Mouse (Mus musculus) cerebellum, adult (tissue): Measurements from ENCODE around the gene Adamts4.
A peak's percentile ranks its signal among the peaks of the same experiment; 100 is the strongest.

Experiments used
- ATAC-seq: cut with Nextera tagmentation; 2 replicates; pipeline ENCODE4 v1.9.2; 2017; ENCODE audit warnings: mild to moderate bottlenecking, moderate library complexity, mixed read lengths; ENCODE audit not compliant: insufficient number of reproducible peaks, low FRiP score, low TSS enrichment

The Adamts4 gene

DNA sequence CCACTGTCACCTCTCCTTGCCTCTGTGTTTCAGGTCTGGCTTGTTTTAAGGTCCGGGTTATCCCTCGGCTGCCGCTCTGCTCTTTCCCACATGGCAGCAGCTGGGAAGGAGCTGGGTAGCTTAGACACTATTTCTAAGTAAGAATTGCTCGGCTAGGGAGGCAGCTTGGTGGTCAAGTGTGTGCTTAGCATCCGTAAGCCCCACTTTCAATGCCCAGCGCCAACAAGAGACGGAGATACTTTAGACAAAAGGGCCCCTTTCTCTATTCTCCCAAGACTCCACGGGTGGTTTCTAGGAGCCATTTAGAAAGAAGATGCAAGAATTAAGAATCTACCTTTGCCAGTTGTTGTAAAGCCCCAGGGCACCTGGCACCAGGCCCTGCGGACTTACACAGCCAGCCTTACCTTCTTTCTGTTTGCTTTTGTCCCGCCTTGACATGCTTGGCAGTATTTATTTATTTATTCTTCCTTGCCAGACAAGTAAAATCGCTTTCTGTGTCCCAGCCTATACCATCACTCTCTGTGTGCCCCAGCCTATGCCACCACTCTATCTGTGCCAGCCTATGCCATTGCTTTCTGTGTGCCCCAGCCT, 25.0 kb downstream of the Adamts4 start:
- no peak for ATAC-seq

DNA sequence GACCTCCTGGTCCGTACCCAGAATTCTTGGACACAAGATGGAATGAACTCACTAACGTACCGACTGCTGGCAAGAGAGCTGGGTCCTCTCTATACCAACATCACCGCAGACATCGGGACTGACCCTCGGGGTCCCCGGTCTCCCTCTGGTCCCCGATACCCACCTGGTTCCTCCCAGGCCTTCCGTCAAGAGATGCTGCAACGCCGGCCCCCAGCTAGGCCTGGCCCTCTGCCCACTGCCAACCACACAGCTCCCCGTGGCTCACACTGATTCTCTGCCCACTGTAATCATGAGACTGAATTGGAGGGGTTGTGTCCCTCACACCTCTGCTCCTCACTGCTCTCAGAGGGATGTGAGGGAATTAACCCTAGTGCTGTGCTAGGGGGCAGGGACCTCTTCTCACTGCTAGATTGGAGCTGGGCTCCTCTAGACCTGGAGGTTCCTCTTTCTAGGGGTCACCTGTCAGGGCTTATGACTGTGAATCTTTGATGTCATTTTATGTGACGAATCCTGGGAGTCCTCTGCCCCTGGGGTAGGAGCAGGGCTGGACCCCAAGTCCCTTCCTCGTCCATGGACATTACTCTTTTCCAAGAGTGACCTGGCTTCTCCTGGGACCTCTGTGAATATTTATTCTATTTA, 26.0 kb downstream of the Adamts4 start:
- no peak for ATAC-seq

DNA sequence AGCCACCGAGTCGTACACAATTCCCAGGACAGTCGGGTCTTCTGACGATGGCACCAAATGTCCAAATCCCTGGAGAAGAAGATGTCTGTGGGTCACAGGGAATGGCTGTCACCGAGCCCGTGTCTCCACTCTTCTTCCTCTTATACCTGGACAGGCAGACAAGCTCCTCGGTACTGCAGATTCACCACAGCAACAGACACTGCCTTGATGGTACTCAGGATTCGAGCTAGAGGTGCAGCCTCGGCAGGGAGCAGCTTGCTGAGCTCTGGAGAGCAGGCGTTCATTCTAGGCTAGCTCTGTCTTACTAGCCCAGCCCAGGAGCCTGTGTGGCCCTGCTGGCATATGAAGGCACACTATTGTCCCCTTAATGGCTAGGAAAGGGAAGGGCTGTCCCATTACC, 27.5 kb downstream of the Adamts4 start:
- ATAC-seq, result no peak

DNA sequence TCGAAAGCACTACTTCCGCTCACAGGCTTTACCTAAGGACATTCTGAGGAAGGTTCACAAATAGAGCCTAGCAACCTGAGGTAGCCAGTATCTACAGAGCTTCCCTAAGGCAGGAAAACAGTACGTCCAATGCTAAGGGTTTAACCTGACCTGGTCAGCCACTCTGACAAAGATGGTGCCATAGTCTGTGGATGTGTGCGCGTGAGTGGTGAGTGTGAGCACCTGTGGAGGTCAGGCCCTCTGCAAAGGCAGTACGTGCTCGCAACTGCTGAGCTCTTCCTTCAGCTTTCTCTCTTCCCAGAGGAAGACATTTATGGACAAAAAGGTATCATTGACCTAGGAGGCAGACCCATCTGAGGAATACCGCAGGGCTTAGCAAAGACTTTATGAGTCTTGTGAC, 28.2 kb downstream of the Adamts4 start:
- ATAC-seq, result no peak

DNA sequence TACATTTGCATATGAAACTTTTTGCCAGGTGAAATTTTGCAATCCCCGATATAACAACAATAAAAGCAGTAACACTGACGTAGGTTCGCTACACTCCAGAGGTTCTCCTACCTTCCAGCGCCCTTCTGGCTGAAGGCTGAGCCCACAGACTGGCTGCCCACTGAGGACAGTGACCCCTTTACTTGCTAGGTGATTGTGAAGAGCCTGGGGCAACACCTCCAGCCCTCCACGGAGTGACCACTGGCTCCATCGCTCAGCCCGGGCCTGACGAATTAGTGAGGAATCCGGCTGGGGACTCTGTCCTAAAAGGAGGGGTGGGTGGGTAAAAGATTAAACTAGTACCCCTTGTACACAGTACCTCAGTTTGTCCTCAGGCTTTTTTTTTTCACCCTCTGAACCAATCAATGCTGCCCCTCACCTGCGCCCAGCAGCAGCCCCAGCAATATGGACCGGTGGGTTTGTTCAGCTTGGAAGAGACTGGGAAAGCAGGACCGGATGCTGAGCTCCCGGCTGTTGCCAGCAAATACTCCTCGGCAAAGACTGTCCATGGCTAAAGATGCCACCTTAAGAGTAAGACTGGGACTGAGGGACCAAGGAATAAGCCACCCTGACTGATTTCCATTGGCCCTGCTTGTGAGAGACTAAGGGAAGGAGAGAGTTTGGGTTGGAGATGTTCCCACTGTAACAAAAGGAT, 28.9 kb downstream of the Adamts4 start:
- ATAC-seq, result no peak

DNA sequence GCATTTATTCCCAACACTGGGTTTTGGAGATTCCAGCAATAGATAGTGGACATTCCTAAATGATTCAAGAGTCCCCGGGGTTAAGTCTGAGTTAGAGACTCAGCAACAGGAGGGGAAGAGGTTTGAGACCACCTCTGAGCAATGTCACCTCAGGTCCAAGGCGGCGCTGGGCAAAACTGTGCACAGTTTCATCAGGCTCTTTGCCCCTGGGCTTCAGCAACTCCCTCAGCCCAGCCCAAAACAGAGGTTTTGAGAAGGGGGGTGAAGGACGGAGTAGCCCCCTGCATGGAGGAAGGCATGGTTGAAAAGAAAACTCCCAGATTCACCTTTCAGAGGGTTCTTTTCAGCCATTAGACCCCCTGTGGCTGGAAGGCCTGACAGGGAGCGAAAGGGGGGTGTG, 29.5 kb downstream of the Adamts4 start:
- no peak for ATAC-seq

DNA sequence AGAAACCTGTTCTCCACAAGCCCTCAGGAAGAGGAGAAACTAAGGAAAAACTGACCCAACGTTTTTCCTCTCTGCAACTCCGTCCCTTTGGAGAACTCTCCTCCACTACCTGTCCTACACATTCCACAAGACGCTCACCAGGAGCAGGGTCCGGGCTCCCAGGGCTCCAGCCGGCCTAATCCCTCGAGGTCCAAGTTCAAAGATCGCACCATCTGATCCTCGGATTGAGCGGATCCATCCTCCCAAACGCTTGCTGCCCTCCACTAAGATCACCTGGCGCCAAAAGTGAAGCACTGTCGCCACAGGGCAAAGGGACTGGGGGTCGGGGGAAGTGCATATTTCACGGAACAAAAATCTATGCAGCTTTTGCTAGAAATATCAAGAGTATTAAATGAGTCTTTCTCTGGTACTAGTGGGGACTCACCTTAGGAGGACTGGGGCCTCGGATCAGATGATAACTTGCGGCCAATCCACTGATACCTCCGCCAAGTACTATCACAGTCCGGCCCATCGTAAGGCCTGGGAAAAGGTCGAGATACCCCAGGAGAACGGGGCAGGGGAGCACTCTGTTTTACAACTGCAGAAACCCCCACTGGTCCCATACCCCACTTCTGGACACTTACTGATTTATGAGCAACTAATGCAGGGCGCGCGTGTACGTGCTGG, 30.2 kb downstream of the Adamts4 start:
- no peak for ATAC-seq

DNA sequence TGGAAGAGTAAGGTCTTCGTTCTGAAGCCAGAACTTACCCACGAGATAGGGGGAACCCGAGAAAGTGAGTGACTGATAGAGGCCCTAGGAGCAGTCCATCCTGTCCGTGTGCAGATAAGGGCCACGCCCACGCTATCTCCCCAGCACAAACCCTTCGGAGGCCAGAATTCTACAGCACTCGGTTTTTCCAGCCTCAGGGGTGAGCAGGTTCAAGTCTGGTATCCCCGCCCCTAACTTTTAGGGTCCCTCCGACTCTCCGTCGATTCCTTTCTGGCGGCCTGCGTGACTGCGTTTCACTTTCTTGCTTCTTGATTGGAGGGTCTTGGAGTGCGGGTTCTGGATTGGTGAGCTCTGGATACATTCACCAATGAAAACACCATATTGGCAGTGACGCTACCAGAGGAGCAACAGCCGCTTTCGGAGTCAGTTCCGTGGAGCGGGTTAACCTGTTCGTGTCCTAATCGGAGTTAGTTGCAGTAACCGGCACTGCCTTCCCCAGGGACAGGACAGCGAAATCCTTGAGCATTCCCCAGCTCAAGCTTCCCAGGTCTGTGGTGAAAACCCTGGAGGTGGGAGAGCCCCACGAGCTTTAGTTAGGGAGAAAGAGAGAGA, 30.8 kb downstream of the Adamts4 start, which contains the start of gene Ppox:
Gene Ppox, minus strand, starts transcription at position 271 of the 612 bp plus-strand sequence.
- ATAC-seq, result peak; percentile 94

DNA sequence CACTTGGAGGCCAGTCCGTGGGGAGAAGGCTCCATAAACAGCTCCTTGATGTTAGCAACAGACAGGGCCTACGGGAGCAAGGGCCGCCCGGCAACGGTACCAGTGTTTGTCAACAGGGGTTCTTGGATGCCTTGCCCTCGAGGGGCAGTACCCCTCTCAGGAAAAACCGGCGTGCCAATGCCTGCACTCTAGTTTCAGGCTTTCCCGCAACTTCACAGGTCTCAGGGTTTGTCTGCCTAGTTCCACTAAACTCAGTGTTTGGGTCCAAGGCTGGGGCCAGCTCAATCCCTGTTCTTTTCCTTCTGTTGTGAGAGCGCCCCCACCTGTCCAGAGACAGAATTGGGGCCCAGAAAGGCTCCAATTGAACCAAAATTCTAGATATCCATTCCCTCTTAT, 31.3 kb downstream of the Adamts4 start:
- peak; percentile 28 for ATAC-seq

DNA sequence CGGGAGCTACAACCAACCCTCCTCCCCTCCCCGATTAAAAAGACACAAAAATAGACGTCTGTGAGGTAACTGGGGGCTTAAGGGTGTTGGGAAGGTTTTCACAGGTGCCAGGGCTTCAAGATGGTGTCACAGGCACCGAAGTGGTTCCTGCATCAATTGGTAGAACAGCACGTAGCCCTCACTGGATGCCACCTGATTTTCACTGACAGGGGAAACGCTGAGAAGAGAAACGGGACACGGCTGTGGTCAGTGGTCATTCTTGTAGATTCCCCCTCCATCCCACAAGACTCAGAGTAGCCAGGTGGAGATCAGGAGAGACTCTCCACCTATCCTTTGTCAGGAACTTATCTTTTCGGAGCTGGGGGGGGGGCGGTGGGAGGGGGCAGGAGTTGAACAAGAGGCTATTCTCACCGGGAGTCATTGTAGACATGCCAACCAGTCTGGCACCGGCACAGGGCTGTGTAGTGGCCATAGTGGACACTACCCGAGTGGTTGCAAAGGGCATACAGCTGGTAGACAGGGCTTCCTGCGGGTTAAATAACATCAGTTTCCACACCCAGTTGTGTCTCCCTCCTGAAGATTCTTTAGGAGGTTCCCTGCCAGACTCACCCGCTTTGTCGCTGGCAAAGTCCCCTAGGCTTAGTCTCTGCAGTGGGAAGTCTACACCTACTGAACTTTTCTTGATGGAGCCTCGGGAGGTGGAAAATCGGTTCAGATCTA, 32.0 kb downstream of the Adamts4 start:
- no peak for ATAC-seq

DNA sequence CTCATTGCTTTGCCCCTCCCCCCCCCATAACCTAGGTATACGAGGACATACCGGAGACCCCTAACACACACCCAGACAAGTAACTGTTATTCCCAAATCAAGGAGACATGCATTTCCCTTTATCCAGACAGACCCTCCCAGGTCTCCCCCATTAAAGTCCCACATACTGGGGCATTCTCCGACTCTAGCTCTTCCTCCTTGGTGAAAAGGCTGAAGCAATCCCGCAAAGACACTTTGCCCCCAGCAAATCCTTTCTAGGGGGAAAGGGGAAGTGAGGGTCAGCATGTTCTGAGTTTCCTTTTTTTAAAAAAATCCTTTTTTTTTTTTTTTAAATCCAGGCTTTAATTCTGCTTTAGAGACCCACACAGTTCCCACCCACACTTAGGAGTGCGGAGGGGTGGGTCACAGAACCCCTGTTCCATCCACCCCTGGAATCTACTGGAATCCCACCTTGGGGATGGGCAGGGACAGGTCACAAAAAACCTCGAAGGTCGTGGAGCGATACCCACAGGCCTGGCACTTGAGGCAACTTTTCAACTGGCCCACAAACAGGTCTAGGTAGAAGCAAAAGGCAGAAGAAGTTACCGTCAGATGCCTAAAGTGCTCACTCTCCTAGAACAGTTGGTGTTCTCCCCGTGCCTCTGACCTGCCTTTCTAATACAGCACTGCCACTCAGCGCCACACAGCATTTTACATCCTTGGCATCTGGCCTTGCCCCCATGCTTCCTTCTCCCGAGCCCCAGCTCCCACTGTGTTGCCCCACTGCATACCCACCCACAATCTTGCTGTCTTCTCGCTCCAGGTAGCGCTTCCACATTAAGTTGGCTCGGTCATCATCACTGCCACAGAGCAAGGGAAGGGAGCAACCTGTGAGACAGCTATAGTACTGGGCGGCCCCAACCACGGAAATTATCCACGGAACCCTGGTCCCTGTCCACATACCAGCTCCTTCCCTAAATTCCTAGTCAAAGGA, 33.3 kb downstream of the Adamts4 start:
- no peak for ATAC-seq

DNA sequence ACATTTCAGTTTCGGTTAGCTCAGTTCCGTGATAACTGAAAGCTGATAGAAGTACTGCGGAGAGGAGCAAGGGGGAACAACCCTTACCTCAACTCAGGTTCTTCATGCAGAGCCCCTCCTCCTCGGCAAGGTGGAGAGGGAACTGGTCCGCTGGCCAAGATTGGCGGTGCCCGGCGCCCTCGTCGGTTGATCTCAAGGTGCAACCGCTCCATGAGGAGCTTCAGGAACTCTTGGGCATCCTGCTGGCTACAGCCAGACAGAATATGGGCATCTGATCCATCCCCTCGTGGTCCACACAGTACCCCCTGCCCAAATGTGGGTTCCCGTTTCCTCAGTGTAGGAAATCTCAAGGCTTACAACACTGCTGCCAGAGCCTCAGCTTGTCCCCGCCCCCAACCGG, 34.3 kb downstream of the Adamts4 start:
- no peak for ATAC-seq

DNA sequence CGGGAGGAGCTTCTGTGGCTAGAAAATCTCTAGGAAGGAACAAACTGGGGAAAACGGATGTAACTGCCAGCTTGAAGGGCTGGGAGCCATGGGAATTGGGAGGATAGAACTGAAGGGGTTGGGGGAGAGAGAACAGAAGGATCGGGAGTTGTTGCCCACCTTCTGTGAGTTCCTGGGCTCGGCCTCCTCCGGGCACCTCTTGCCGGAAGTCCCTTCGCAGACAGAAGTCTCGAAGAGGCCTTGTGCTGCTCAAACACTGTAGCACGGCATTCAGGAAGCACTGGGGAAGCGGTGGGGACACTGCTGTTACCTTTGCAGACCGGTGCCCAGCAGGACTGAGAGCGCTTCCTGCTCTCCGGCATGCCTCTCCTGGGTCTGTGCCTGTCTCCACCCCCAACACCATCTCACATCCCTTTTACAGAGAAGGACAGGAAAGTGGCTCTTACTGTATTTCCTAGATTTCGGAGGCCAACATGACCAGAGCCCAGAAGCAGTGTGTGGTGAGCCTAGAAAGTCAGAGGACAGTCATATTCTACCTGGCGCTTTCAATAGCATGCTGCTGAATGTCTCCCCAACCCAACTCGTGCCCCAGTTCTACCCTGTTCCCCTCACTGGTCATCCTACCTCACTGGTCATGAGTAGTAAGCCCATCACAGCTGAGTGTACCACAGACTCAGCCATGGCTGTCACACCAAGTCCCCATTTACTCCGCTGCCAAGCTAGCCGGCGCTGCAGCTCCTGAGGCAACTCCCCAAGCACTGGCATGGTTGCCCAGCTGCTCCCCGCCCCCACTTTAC, 35.1 kb downstream of the Adamts4 start:
- no peak for ATAC-seq

DNA sequence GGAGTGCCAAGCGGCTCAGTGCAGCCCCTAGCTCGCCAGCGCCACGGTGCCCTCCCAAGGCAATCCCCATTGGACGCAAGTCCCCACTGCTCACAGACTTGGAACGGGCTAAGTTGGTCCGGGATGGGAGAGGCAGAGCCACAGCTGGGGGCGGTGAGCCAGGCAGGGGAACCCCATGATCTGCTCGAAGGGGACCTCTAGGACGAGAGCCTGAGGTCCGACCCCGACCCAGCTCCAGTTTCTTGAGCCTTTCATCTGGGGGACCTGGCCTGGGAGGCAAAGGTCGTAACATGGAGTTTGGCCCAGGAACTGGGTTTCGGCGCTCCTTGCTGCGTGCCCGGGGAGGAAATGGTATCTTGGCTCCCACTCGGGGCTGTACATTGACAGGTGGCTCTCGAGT, 36.3 kb downstream of the Adamts4 start:
- ATAC-seq, result no peak

DNA sequence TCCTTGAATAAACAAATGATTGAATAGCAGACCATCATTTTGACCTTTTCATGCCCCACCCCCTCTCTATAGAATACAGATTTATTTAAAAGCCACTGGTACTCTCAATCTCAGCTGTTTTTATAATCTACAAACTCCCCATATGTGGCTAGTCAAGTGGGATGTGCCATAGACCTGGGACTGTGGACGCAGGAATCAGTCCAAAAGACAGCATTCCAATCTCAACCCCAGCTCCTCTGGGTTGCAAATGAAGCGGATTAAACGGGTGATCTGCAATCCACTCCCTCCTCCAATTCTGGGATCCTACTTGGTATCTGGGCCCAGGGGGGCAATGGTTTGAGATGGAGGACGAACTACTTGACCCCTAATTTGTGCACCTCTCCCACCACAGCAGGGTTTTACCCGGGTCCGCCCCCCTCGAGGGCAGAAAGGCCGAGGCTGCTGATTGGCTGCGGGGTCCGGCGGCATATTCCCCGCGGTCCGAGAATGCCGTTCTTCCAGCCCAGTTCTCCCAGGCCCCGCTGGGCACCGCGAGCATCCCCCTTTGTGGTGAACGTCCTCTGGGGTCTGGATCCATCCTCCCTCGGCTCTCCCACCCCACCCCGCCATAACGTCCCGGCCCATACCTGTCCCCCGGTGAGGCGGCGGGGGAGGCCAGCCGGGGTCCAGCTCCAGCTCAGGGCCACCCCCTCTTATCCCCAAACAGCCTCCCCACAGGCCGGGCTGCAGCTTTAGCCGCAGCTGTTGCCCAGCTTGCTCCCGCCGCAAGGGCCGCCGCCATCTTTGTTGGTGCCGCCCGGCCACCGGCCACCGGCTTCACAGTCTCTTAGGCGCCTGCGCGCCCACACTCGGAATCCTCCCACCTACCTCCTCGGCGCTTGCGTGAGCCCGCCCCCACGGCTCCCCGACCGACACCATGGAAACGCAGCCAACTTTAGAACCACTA, 37.2 kb downstream of the Adamts4 start, which contains the start of gene Usp21:
Gene Usp21, minus strand, starts transcription at position 856 of the 946 bp plus-strand sequence.
- ATAC-seq, result peak; percentile 91

DNA sequence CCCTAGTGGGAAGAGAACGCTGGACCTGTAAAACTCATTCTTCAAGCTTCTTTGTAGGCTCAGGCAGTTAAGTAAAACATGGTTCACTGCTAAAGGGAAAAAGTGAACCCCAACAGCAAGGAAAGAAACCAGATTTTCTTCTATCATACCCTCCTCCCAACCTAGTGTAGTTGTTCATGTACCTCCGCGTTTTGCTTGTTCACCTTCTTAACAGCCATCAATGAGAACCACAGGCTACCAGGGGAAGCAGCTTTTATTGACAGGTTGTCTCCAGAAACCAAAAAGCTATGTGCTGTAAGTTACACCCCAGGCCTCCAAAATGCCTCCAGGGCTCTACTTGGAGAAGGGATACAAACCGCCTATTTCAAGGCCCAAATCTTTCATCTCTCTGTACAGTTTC, 38.1 kb downstream of the Adamts4 start:
- ATAC-seq, result no peak

DNA sequence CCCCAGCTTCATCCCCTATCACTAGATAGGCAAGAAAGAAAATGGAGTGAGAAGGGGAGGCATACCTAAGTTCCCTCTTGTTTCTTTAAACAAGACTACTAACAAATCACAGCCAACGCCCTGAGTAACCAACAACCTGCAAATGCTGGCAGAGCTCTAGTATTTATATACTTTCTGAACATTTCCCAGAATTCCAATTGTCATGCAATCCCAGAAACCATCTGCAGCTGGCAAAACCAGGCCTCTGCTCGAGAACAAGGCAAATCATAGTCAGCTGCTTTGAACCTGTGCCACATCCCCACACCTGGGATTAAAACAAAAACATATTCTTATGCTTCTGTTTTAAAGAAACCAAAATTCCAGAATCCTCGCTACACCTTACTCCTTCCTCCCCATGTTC, 43.1 kb downstream of the Adamts4 start:
- ATAC-seq, result no peak
